Mouse (Mus musculus) central nervous system, embryonic 14 days (tissue): Measurements from ENCODE around the gene Echdc2. TPM values are rescaled to one million over a fixed set of nuclear protein-coding genes. Genes with fewer than 3 reads are reported as not detected.

Source experiments
- polyA plus RNA-seq: library from polyadenylated mRNA; depleted of rRNA; stranded (reverse); fragments of >200 nt; gene quantifications from 2 replicates; pipeline ENCODE4 v1.2.3, GENCODE M21; 2012; rRNA removed

Echdc2 gene
- polyA plus RNA-seq: 27.1 and 35.4 TPM in 2 replicates

DNA sequence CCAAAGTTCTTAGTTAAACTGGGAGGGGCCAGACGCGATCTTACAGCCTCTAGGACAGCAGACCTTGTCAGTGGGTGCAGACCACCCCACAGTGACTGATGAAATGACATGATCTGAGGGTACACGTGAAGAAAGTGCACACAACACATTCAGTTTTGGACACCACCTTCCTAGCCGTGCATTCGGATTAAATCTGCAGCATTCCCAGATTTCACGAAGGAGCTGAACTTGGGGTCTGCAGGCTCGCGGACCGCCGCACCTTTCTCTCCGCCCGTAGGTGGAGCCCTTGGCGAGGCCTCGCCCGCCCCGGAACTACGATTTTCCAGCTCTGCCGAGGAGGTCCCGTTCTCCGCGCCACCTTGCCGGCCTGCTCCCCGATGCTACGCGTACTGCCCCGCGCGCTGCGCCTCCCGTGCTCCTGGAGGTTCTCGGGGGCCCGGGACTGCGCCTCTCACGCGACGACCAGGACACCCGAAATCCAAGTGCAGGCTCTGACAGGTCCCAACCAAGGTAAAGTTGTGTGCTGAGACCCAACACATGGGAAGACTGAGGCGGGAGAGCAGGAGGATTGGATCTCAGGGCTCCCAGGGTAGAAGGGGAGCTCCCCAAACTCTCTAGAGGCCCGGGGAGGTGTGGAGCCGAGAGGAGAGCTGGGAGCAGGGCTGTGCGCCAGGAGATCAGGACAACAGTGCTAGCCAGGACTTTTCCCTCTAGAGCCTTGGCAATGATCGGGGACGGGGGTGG, at the start of gene Echdc2:
Gene Echdc2 (plus strand): TSS at position 286 of the 744 bp plus-strand sequence.

GRCm38 (mm10) chr4:108144880-108145279, 20.4 kb upstream of the Echdc2 start, which contains the start of gene Scp2:
TSS of gene Scp2 (minus strand) at chr4:108144998.

DNA sequence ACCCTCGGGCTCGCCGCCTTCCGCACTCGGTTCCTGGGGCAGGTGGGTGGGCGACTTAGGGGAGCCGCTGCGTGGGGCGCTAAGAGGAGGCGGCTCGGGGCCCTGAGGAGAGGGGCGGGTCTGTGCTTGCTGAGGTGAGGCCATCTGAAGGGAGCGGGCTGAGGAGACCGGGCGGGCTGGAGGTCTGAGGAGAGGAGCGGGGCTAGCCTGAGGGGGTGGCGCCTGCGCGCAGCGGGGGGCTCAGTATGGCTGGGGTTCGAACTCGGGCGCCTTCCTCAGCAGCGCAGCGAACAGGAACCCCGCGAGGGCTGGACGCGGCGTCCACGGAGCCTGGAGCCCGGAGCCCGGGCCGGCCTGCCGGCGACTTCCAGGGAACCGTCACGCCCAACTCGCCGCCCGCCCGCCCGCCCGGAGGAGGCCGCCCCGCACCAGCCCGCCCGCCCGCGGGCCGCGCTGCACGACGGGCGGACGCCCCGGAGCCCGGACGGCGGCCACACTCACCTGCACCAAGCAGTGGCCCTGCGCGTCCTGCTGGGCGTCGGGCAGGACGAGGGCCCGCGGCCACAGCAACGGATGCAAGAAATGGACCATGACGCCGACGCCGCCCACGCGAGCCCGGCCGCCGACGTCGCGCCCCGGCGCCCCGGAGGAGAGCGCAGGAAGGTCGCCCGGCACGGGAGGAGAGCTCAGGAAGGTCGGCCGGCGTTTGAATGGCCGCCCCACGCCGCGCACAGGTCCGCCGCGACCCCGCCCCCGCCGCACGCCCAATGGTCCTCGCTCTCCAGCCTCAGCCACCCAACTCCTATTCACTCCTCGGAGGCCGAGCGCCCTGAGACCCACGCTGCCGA, 52.3 kb downstream of the Echdc2 start, which contains the start of gene Zyg11a:
Gene Zyg11a (minus strand): TSS at position 717 of the 848 bp plus-strand sequence.

Other genes starting within 250 kb of the Echdc2 start
- gene Cpt2, start 241.8 kb upstream of the Echdc2 start, polyA plus RNA-seq: 13.5 and 18.3 TPM in 2 replicates
- gene Slc1a7, start 197.1 kb upstream of the Echdc2 start, polyA plus RNA-seq: 0.05 and 0.08 TPM in 2 replicates
- 3.1 and 8.2 TPM in 2 replicates for gene Podn, start 69.0 kb upstream of the Echdc2 start, polyA plus RNA-seq
- gene Scp2, start 20.4 kb upstream of the Echdc2 start, polyA plus RNA-seq: 138 and 149 TPM in 2 replicates
- 0.11 and 0.14 TPM in 2 replicates for gene Zyg11a, start 52.6 kb downstream of the Echdc2 start, polyA plus RNA-seq
- gene Zyg11b, start 135.7 kb downstream of the Echdc2 start, polyA plus RNA-seq: 35.3 and 39.0 TPM in 2 replicates
- gene Coa7, start 162.7 kb downstream of the Echdc2 start, polyA plus RNA-seq: 17.9 and 24.4 TPM in 2 replicates
- 4.2 and 5.1 TPM in 2 replicates for gene Shisal2a, start 217.9 kb downstream of the Echdc2 start, polyA plus RNA-seq
- gene Gpx7, start 241.5 kb downstream of the Echdc2 start, polyA plus RNA-seq: 24.2 and 38.1 TPM in 2 replicates